Mouse (Mus musculus) heart, embryonic 11.5 days (tissue): ENCODE results near the gene Hsd17b6. TPM values are rescaled to one million over a fixed set of nuclear protein-coding genes. Genes with fewer than 3 reads are reported as not detected.
"Not testable (repeated sequence)": the region's sequence is repeated elsewhere in the genome, so short reads cannot be mapped to it uniquely, and the experiment has no call there.

Experiments used
- ATAC-seq: fragments of 200-750 bp; cut with Nextera tagmentation; replicated peaks from 2 replicates; pipeline ENCODE4 v1.8.0; 2017; ENCODE audit warnings: moderate library complexity; ENCODE audit not compliant: insufficient number of reproducible peaks, low FRiP score, low TSS enrichment
- H3K27ac ChIP-seq: fragments of 300-500 bp; sonication (generic); 2 replicates; pipeline ENCODE4 v1.5.1; 2014; ENCODE audit warnings: mild to moderate bottlenecking, low read depth, low read length
- H3K27me3 ChIP-seq: fragments of 300-500 bp; sonication (generic); 2 replicates; pipeline ENCODE4 v1.6.1; 2014; ENCODE audit warnings: mild to moderate bottlenecking, low read length, mixed read lengths; ENCODE audit not compliant: control insufficient read depth, insufficient read depth
- H3K36me3 ChIP-seq: fragments of 300-500 bp; sonication (generic); 2 replicates; pipeline ENCODE4 v1.6.1; 2014; ENCODE audit warnings: mild to moderate bottlenecking, low read length, moderate library complexity, mixed read lengths; ENCODE audit not compliant: control insufficient read depth, insufficient read depth
- H3K4me1 ChIP-seq: fragments of 300-500 bp; sonication (generic); 2 replicates; pipeline ENCODE4 v1.6.1; 2014; ENCODE audit warnings: low read length; ENCODE audit not compliant: control insufficient read depth, insufficient read depth
- H3K4me2 ChIP-seq: fragments of 300-500 bp; sonication (generic); 2 replicates; pipeline ENCODE4 v1.6.1; 2014; ENCODE audit warnings: mild to moderate bottlenecking, moderate library complexity
- H3K4me3 ChIP-seq: fragments of 300-500 bp; sonication (generic); 2 replicates; pipeline ENCODE4 v1.5.1; 2014; ENCODE audit warnings: low read depth, low read length
- H3K9ac ChIP-seq: fragments of 300-500 bp; sonication (generic); 2 replicates; pipeline ENCODE4 v1.6.1; 2014; ENCODE audit warnings: mild to moderate bottlenecking, low read depth, low read length, moderate library complexity
- H3K9me3 ChIP-seq: fragments of 300-500 bp; sonication (generic); replicated peaks from 2 replicates; pipeline ENCODE4 v1.6.1; 2016; ENCODE audit warnings: low read length; ENCODE audit not compliant: control insufficient read depth
- WGBS: fragments of 180-500 bp; shearing (Covaris S2); extraction: QIAGEN DNeasy Blood & Tissue Kit; methylation state at CpG from one replicate; pipeline ENCODE4 v1.1.7; 2014; ENCODE audit not compliant: insufficient replicate concordance; 5-methylcytosine and 5-hydroxymethylcytosine counted together
- polyA plus RNA-seq: library from polyadenylated mRNA; unstranded; fragments of >200 nt; fragmentation: Nextera tagmentation; extraction: Ambion mirVana; gene quantifications from 2 replicates; pipeline ENCODE4 v1.2.1, GENCODE M21; 2014

Gene Hsd17b6
- polyA plus RNA-seq, result not detected in 2 replicates

DNA sequence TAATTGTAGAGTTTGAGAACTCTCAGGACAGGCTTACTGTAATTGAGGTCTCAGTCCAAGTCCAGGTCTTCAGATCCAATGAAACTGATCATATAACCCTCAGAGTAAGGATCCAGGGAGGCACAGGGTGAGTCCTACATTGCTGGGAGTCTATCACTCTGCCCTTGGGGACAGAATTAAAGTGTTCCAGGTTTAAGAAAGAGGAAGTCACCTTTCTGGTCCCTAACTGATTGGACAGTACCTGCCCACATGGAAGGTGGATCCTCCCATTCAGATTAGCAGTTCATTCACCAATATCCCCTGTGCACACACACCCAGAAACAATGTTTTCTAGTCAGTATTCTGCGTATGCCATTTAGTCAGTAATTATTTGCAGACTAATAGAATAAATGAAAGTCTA lies at the start of gene Hsd17b6:
Hsd17b6 (minus strand) TSS at position 166 of the 400 bp plus-strand sequence.
- 89% methylated on average over 1 of the region's 1 CpGs for WGBS
- no peaks in the 10 kb centered on the region for H3K36me3 ChIP-seq
- H3K4me1 ChIP-seq, result no peaks in the 10 kb centered on the region
- no peak within 1 kb of the TSS for H3K4me3 ChIP-seq
- H3K27me3 ChIP-seq, result no peaks in the 10 kb centered on the region
- no peaks in the 10 kb centered on the region for H3K9me3 ChIP-seq
- no peak for ATAC-seq
- H3K9ac ChIP-seq, result no peak within 1 kb of the TSS
- H3K27ac ChIP-seq, result no peak within 1 kb of the TSS
- no peak within 1 kb of the TSS for H3K4me2 ChIP-seq

DNA sequence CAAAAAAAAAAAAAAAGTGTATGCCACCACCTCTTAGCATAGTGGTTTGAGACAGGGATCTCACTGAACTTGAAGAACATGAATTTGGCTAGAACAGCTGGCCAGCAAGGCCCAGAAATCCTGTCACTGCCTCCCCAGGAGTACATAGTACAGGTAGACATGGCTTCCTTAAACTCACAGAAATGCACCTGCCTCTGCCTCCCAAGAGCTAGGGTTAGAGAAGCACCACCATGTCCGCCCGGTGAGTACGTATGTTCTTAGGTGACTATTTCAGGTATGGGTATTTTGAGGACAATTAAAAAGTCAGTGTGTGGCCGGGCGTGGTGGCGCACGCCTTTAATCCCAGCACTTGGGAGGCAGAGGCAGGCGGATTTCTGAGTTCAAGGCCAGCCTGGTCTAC lies 45.6 kb upstream of the Hsd17b6 start:
- H3K9me3 ChIP-seq, result no peaks in the 10 kb centered on the region
- no peaks in the 10 kb centered on the region for H3K27me3 ChIP-seq
- H3K4me2 ChIP-seq, result no peak overlapping the region
- peaks cover 5% of the 10 kb centered on the region; the same call in 1 of the 2 replicates for H3K4me1 ChIP-seq
- 92% methylated on average over 8 of the region's 8 CpGs for WGBS
- H3K4me3 ChIP-seq, result no peak overlapping the region
- H3K9ac ChIP-seq, result no peak overlapping the region
- no peak for ATAC-seq
- no peak overlapping the region for H3K27ac ChIP-seq
- peaks cover 14% of the 10 kb centered on the region for H3K36me3 ChIP-seq

- ATAC-seq, H3K27ac ChIP-seq, H3K27me3 ChIP-seq, H3K9ac ChIP-seq, H3K4me3 ChIP-seq, H3K4me1 ChIP-seq, H3K9me3 ChIP-seq, H3K4me2 ChIP-seq: not testable (repeated sequence)
- 88% methylated on average over 1 of the region's 2 CpGs for WGBS
- H3K36me3 ChIP-seq, result peaks cover 14% of the 10 kb centered on the region
Observed at GRCm38 (mm10) chr10:128052136-128052535, 44.7 kb upstream of the Hsd17b6 start.

GRCm38 (mm10) chr10:128051589-128051988 lies 44.2 kb upstream of the Hsd17b6 start:
- no peak for ATAC-seq
- Histone ChIP-seq H3K4me3 (no peak overlapping the region), H3K36me3 (peaks cover 19% of the 10 kb centered on the region), H3K27ac (no peak overlapping the region), H3K9ac (no peak overlapping the region), H3K27me3 (no peaks in the 10 kb centered on the region), H3K4me1 (no peaks in the 10 kb centered on the region), H3K4me2 (no peak overlapping the region), H3K9me3 (no peaks in the 10 kb centered on the region)
- WGBS, result 94% methylated on average over 5 of the region's 5 CpGs

DNA sequence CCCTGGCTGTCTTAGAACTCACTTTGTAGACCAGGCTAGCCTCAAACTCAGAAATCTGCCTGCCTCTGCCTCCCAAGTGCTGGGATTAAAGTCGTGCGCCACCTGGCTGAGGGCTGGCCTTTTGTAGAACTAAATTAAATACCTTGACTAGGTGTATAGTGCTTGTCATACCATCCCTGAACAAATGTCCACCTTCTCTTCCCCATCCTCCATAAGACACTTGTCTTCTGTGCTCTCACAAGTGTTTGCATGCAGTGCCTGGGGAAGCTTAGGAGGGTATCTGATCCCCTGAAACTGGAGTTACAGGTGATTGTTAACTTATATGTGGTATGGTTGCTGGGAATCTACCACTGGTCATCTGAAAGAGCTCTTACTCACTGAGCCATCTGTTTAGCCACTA lies 42.9 kb upstream of the Hsd17b6 start:
- H3K27me3 ChIP-seq, result no peaks in the 10 kb centered on the region
- no peak overlapping the region for H3K27ac ChIP-seq
- no peak overlapping the region for H3K4me3 ChIP-seq
- H3K4me1 ChIP-seq, result no peaks in the 10 kb centered on the region
- H3K9ac ChIP-seq, result no peak overlapping the region
- H3K36me3 ChIP-seq, result peaks cover 27% of the 10 kb centered on the region
- H3K9me3 ChIP-seq, result no peaks in the 10 kb centered on the region
- no peak overlapping the region for H3K4me2 ChIP-seq
- WGBS, result 84% methylated on average over 2 of the region's 2 CpGs
- ATAC-seq, result no peak

DNA sequence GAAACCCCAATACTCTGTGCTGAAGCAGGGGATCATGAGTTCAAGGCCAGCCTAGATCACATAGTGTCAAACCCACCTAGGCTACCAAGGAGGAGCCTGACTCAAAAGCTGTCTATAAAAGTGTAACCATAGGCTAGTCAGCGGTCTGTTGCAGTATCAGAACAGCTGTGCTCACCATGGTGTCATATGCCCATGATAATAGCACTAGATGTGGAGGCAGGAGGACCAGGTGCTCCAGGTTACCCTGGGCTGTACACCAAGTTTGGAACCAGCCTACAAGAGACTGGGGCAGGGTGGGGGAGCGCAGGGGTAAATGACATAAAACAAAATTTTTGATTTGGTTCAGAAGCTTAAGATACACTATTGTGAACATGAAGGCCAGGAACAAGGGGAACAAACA lies 42.3 kb upstream of the Hsd17b6 start:
- no peak overlapping the region for H3K4me2 ChIP-seq
- H3K27me3 ChIP-seq, result no peaks in the 10 kb centered on the region
- H3K4me1 ChIP-seq, result peaks cover 3% of the 10 kb centered on the region
- 98% methylated on average over 2 of the region's 2 CpGs for WGBS
- ATAC-seq, result no peak
- H3K9ac ChIP-seq, result no peak overlapping the region
- no peaks in the 10 kb centered on the region for H3K9me3 ChIP-seq
- peaks cover 31% of the 10 kb centered on the region for H3K36me3 ChIP-seq
- no peak overlapping the region for H3K4me3 ChIP-seq
- no peak overlapping the region for H3K27ac ChIP-seq

DNA sequence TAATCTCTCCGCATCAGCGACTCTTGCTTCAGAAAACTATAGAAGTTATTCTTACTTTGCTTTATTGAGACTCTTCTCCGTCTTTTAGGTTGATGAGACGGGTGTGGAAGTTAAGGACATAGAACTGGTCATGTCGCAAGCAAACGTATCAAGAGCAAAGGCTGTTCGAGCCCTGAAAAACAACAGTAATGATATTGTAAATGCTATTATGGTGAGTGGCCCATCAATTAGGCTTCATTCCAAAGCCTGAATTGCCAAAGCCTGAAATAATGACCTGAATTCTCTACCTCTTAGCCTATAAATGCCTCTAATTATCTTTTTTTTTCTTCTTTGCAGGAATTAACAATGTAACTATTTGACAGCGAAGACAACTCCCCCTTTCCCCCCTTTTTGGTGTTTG lies 40.7 kb upstream of the Hsd17b6 start:
- Histone ChIP-seq H3K9me3 (no peaks in the 10 kb centered on the region), H3K4me3 (no peak overlapping the region), H3K27ac (no peak overlapping the region), H3K9ac (no peak overlapping the region), H3K4me2 (no peak overlapping the region), H3K27me3 (no peaks in the 10 kb centered on the region), H3K4me1 (peaks cover 19% of the 10 kb centered on the region), H3K36me3 (peaks cover 38% of the 10 kb centered on the region)
- no peak for ATAC-seq
- WGBS, result 94% methylated on average over 8 of the region's 8 CpGs

- Histone ChIP-seq H3K36me3 (peaks cover 29% of the 10 kb centered on the region), H3K4me2 (peak overlapping the region; percentile 20), H3K4me3 (0 out of 2 replicates have a peak overlapping the region, but pooled peaks have one; percentile 10), H3K27me3 (no peaks in the 10 kb centered on the region), H3K9me3 (no peaks in the 10 kb centered on the region), H3K4me1 (peaks cover 53% of the 10 kb centered on the region), H3K9ac (peak overlapping the region; percentile 43; the same call in 1 of the 2 replicates), H3K27ac (peak overlapping the region; percentile 51)
- 43% methylated on average over 3 of the region's 3 CpGs for WGBS
- no peak for ATAC-seq
Observed at GRCm38 (mm10) chr10:128043041-128043835, 35.8 kb upstream of the Hsd17b6 start.

DNA sequence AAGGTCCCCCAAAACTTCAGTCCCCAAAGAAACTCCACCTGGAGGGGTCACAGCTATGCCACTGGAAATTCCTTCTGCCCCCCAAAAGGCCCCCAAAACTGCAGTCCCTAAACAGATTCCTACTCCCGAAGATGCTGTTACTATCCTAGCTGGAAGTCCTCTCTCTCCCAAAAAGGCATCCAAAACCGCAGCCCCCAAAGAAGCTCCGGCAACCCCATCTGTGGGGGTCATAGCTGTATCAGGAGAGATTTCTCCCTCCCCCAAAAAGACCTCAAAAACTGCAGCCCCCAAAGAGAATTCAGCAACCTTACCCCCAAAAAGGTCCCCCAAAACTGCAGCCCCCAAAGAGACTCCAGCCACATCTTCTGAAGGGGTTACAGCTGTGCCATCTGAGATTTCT lies 35.1 kb upstream of the Hsd17b6 start:
- WGBS, result 95% methylated on average over 3 of the region's 3 CpGs
- peak overlapping the region; percentile 43; the same call in 1 of the 2 replicates for H3K9ac ChIP-seq
- no peaks in the 10 kb centered on the region for H3K9me3 ChIP-seq
- H3K4me3 ChIP-seq, result no peak overlapping the region
- no peak overlapping the region for H3K4me2 ChIP-seq
- no peak overlapping the region for H3K27ac ChIP-seq
- no peak for ATAC-seq
- peaks cover 29% of the 10 kb centered on the region for H3K36me3 ChIP-seq
- peaks cover 59% of the 10 kb centered on the region for H3K4me1 ChIP-seq
- no peaks in the 10 kb centered on the region for H3K27me3 ChIP-seq
